Mouse (Mus musculus): ENCODE measurements around the gene Ak5.

Gene Ak5

GRCm38 (mm10) chr3:152435590-152435989, 232.6 kb downstream of the Ak5 start:
- DNase-seq (ENCODE audit: low spot score in 2 of 2): no peak

GRCm38 (mm10) chr3:152432677-152433076, 235.5 kb downstream of the Ak5 start:
- no peak for DNase-seq (ENCODE audit: low spot score in 2 of 2)

- no peak for DNase-seq (ENCODE audit: low spot score in 2 of 2)
These were observed 239.2 kb downstream of the Ak5 start for GRCm38 (mm10) chr3:152428925-152429324.
